Mouse (Mus musculus) liver, embryonic 14.5 days (tissue): ENCODE measurements at regions not wholly inside any gene's neighbourhood (a gene's known extent, or its start where the extent isn't known, plus 50 kb on each side); places are given as distances from the start of the nearest gene placed in this dataset.

Experiments used
- ATAC-seq: fragments of 200-750 bp; cut with Nextera tagmentation; 2 replicates; pipeline ENCODE4 v1.8.0; 2017; ENCODE audit warnings: moderate number of reproducible peaks, mild to moderate bottlenecking, moderate library complexity; ENCODE audit not compliant: insufficient read depth
- DNase-seq, 3 experiments: peaks; one replicate each; pipeline ENCODE4 v3.0.0-alpha.2; 2012 to 2013; ENCODE audit warnings: low read depth in 3 of 3, low spot score in 3 of 3
- H3K27ac ChIP-seq: fragments of 300-500 bp; sonication (generic); 2 replicates; pipeline ENCODE4 v1.5.1; 2014; ENCODE audit warnings: moderate library complexity, mild to moderate bottlenecking, control low read depth, inconsistent platforms
- H3K27me3 ChIP-seq: fragments of 300-500 bp; sonication (generic); 2 replicates; pipeline ENCODE4 v1.6.1; 2014; ENCODE audit warnings: mild to moderate bottlenecking, low read length, moderate library complexity; ENCODE audit not compliant: control insufficient read depth, insufficient read depth
- H3K36me3 ChIP-seq: fragments of 300-500 bp; sonication (generic); replicated peaks from 2 replicates; pipeline ENCODE4 v1.6.1; 2014; ENCODE audit warnings: low read depth; ENCODE audit not compliant: control insufficient read depth, insufficient read depth
- H3K4me1 ChIP-seq, 2 experiments: fragments of 200-500 bp in 1 of 2; fragments of 300-500 bp in 1 of 2; sonication (generic) in 1 of 2; replicated peaks; 2 replicates each; pipeline ENCODE4 v1.6.1; 2012 to 2014; ENCODE audit warnings: antibody characterized with exemption in 1 of 2, inconsistent platforms in 1 of 2, low read length in 1 of 2; ENCODE audit not compliant: control insufficient read depth in 2 of 2, insufficient read depth in 2 of 2
- H3K4me2 ChIP-seq: fragments of 300-500 bp; sonication (generic); 2 replicates; pipeline ENCODE4 v1.6.1; 2014; ENCODE audit warnings: low read depth, mild to moderate bottlenecking, control low read depth, moderate library complexity
- H3K4me3 ChIP-seq, 2 experiments: fragments of 200-500 bp in 1 of 2; fragments of 300-500 bp in 1 of 2; sonication (generic) in 1 of 2; 2 replicates each; pipeline ENCODE4 v1.5.1; 2012 to 2014; ENCODE audit warnings: low read depth in 2 of 2, low read length in 2 of 2, mild to moderate bottlenecking in 2 of 2, control low read depth in 1 of 2, inconsistent platforms in 1 of 2, moderate library complexity in 1 of 2; ENCODE audit not compliant: insufficient read depth in 1 of 2
- H3K9ac ChIP-seq: fragments of 300-500 bp; sonication (generic); replicated peaks from 2 replicates; pipeline ENCODE4 v1.6.1; 2014; ENCODE audit warnings: mild to moderate bottlenecking, control low read depth, moderate library complexity
- H3K9me3 ChIP-seq: fragments of 300-500 bp; sonication (generic); 2 replicates; pipeline ENCODE4 v1.6.1; 2016; ENCODE audit warnings: low read length, mixed read lengths; ENCODE audit not compliant: control insufficient read depth
- CTCF ChIP-seq: IDR thresholded peaks from 2 replicates; pipeline ENCODE4 v1.5.1; 2016; ENCODE audit warnings: antibody characterized with exemption, low read depth, control low read depth
- EP300 ChIP-seq: IDR thresholded peaks from 2 replicates; pipeline ENCODE4 v1.6.1; 2016; ENCODE audit warnings: antibody characterized with exemption, low read depth
- WGBS: fragments of 180-500 bp; shearing (Covaris S2); extraction: QIAGEN DNeasy Blood & Tissue Kit; methylation state at CpG from one replicate; pipeline ENCODE4 v1.1.7; 2014; ENCODE audit not compliant: insufficient replicate concordance; 5-methylcytosine and 5-hydroxymethylcytosine counted together

GRCm38 (mm10) chr13:52341981-52342380 is 189.1 kb downstream of the Diras2 start:
- ATAC-seq (no peak), DNase-seq (no peak)
- 58% methylated on average over 8 of the region's 8 CpGs for WGBS
- Histone ChIP-seq H3K9me3 (no peaks in the 10 kb centered on the region), H3K36me3 (no peaks in the 10 kb centered on the region), H3K27ac (no peak overlapping the region), H3K27me3 (no peaks in the 10 kb centered on the region), H3K4me2 (no peak overlapping the region), H3K9ac (no peak overlapping the region), H3K4me3 (no peak overlapping the region), H3K4me1 (no peaks in the 10 kb centered on the region)
- no peak for TF ChIP-seq EP300
- no peak for TF ChIP-seq CTCF

DNA sequence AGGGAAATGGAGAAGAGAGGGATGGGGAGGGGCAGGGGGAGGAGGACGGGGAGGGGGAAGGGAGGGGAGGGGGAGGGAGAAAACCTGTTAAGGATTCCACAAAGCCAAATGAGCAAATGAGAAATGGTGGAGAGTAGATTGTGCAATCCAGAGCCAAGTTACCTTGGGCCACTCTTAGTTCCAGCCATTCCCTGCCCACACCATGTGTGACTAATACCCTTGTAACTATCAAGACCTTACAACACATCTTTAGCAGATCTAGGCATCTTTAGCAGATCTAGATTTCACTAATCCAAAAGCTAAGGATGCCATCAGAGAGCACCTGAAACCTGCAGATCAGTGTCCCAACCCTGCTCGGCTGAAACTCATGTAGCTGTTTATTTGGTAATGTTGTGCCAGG is 186.7 kb downstream of the Diras2 start:
- 63% methylated on average over 2 of the region's 2 CpGs for WGBS
- Histone ChIP-seq H3K4me2 (no peak overlapping the region), H3K9me3 (no peaks in the 10 kb centered on the region), H3K9ac (no peak overlapping the region), H3K27ac (no peak overlapping the region), H3K27me3 (no peaks in the 10 kb centered on the region), H3K4me3 (no peak overlapping the region), H3K36me3 (no peaks in the 10 kb centered on the region), H3K4me1 (no peaks in the 10 kb centered on the region)
- DNase-seq = no peak
- TF ChIP-seq EP300 = no peak
- TF ChIP-seq CTCF = no peak
- no peak for ATAC-seq

DNA sequence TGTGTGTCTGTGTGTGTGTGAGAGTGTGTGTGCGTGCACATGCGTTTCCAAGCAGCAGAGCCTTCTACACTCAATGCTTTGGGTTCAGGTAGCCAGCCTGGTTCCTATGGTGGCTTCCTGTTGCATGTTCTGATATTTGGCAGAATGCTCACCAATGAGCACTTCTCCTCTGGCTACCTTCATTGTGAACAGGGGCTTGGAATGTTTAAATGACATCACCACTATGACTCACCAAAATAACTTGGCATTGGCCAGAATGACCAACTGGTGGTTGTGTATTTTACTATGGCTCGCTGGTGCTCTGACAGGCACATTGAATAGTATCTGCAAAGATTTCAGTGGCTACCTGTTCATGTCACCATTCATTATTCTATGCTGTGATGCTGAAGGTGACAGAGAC is 186.2 kb downstream of the Diras2 start:
- no peak overlapping the region for H3K4me3 ChIP-seq
- no peak overlapping the region for H3K4me2 ChIP-seq
- H3K27me3 ChIP-seq = no peaks in the 10 kb centered on the region
- TF ChIP-seq EP300 (no peak), CTCF (no peak)
- DNase-seq (no peak), ATAC-seq (no peak)
- no peak overlapping the region for H3K9ac ChIP-seq
- H3K36me3 ChIP-seq = no peaks in the 10 kb centered on the region
- no peaks in the 10 kb centered on the region for H3K4me1 ChIP-seq
- WGBS = 58% methylated on average over 3 of the region's 3 CpGs
- no peak overlapping the region for H3K27ac ChIP-seq
- H3K9me3 ChIP-seq = no peaks in the 10 kb centered on the region

DNA sequence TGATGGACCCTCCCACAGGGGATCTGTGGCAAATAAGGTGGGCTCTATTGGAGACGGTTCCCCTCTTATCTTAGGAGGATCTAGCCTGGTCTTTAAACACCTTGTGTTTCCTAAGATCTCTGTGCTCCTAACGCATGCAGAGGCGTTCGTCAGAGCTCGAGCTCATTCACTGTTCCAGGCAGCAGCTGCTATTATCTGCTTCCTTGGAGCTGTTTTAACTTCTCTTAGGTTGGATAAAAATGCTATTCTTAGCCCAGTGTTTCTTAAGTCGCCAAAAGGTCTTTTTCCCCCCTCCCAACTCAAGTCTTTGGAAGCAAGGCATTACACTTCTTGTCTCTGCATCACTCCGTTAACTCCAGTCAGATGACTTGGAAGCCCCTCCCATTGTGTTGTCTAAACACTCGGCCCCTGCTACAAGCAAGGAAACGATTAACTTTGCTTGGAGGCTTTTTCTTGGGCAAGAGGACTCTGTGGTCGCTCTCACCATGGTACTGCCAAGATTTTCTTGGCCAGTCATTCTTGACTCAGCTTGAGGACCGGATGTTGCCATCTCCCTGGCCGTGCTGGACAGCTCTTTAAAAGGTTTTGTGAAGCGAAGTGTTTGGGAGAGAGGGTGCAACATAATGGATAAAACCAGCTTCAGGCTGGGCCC is 185.6 kb downstream of the Diras2 start:
- Histone ChIP-seq H3K27ac (no peak overlapping the region), H3K36me3 (no peaks in the 10 kb centered on the region)
- no peak for TF ChIP-seq EP300
- no peak for TF ChIP-seq CTCF

DNA sequence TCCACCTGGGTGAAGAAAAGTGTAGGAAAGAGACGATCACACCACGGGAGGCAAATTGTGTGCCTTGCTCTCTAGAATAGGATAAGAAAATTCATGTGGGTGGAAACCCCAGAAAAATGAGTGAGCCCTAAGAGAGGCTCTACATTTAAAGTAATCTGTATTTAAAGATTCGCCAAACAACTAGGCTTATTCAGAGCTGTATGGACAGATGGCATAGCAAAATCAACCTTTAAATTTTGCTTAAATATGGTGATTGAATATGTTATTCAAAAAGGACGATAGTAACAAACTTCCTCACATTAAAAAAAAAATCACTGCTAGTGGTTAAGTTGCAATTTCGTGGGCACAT is 185.1 kb downstream of the Diras2 start:
- no peak overlapping the region for H3K4me2 ChIP-seq
- no peak overlapping the region for H3K9ac ChIP-seq
- no peaks in the 10 kb centered on the region for H3K27me3 ChIP-seq
- ATAC-seq = no peak
- no peaks in the 10 kb centered on the region for H3K4me1 ChIP-seq
- 54% methylated on average over 5 of the region's 5 CpGs for WGBS
- no peak for DNase-seq
- no peaks in the 10 kb centered on the region for H3K9me3 ChIP-seq
- no peak overlapping the region for H3K27ac ChIP-seq
- TF ChIP-seq EP300 (no peak), CTCF (no peak)
- H3K4me3 ChIP-seq = no peak overlapping the region
- H3K36me3 ChIP-seq = no peaks in the 10 kb centered on the region

More for the DNA sequence above, 185.6 kb downstream of the Diras2 start:
- Histone ChIP-seq H3K9me3 (no peaks in the 10 kb centered on the region), H3K4me1 (no peaks in the 10 kb centered on the region), H3K4me2 (no peak overlapping the region), H3K27me3 (no peaks in the 10 kb centered on the region), H3K9ac (no peak overlapping the region), H3K4me3 (no peak overlapping the region)
- no peak for DNase-seq
- WGBS = 43% methylated on average over 13 of the region's 13 CpGs
- ATAC-seq = no peak
